Mouse (Mus musculus) monocyte, adult 2 months (primary cell): ENCODE data around the gene 4930503E14Rik.
"Not testable (repeated sequence)": the region's sequence is repeated elsewhere in the genome, so short reads cannot be mapped to it uniquely, and the experiment has no call there.

Source experiments
- DNase-seq, 2 experiments: peaks; one replicate each; pipeline ENCODE4 v3.0.0; 2022; ENCODE audit warnings: low spot score in 2 of 2, low read depth in 1 of 2

Gene 4930503E14Rik

GRCm38 (mm10) chr14:44213154-44213553, at the start of gene 4930503E14Rik:
4930503E14Rik (minus strand) TSS chr14:44213254.
- not testable (repeated sequence) for DNase-seq

- no peak for DNase-seq
These were observed 35.0 kb upstream of the 4930503E14Rik start for GRCm38 (mm10) chr14:44248039-44248438.

- DNase-seq: not testable (repeated sequence)
These were observed 15.7 kb downstream of the 4930503E14Rik start, which contains the start of gene Gm8212 for GRCm38 (mm10) chr14:44197361-44197760. Gm8212 (plus strand) TSS chr14:44197661.

- DNase-seq: not testable (repeated sequence)
These were observed 89.5 kb downstream of the 4930503E14Rik start, which contains the start of gene Gm3327 for GRCm38 (mm10) chr14:44123551-44123950. Gm3327 (plus strand) TSS chr14:44123851.
